Mouse (Mus musculus) cerebellum, adult 2 months (tissue): Measurements from ENCODE around the gene Ptpn1.

ENCODE experiments used
- CTCF ChIP-seq: fragments of 200-500 bp; IDR thresholded peaks from 2 replicates; pipeline ENCODE4 v1.5.1; 2011; ENCODE audit warnings: low read depth, mild to moderate bottlenecking, control low read depth, low read length, moderate library complexity, borderline replicate concordance; ENCODE audit not compliant: insufficient read depth
- POLR2A ChIP-seq: fragments of 200-500 bp; IDR thresholded peaks from 2 replicates; pipeline ENCODE4 v1.6.1; 2011; ENCODE audit warnings: low read length, control low read depth, borderline replicate concordance; ENCODE audit not compliant: insufficient read depth

DNA sequence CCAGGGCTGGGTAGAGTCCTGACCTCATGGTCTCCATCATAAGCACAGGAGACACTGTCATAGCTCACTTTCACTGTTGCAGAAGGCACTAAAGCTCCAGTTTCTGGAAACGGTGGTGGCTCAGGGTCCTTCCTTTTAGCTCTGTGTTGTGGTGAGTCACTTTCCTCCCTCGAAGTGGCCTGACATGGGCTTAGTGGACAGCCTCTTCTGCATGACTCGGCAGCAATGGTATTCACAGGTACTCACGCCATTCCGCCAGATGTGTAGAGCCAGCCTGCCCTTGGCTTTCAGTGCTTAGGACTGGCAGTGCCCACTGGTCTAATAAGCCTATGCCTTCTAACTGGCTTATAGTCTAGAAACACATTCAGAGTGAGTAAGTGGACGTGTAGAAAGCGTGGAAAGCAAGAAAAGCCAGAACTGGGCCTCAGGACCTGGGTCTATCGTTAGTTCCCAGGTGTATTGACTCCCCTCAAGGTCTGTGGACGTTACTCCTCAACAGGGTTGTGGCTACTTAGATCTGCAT is 32.0 kb downstream of the Ptpn1 start:
- TF ChIP-seq POLR2A: no peak
- no peak for TF ChIP-seq CTCF
